ENCODE assay signal across 8 mouse cellular contexts in genomic region chr5:121998981-121999795, GRCm38 (mm10). TPM values are rescaled to one million over a fixed set of nuclear protein-coding genes. Genes with fewer than 3 reads are reported as not detected.
DNase-seq lines count a peak whose midpoint lies in the region; ATAC-seq and TF ChIP-seq lines count a peak whose summit lies in the region.

No protein-coding gene starts in this region.

- peak; percentile 38; the same call in 1 of the 2 replicates for TF ChIP-seq CTCF in spleen, adult 2 months (IDR thresholded peaks at IDR 0.05; ENCODE audit: extremely low read depth, insufficient read depth, insufficient read length, insufficient replicate concordance)

- H3K4me3 ChIP-seq in spleen, adult 2 months (ENCODE audit: extremely low read depth, insufficient read depth, insufficient read length), result no peak overlapping the region

- peak; percentile 67 for DNase-seq in CD4-positive, CD25-positive, alpha-beta regulatory T cell, adult 2 months (ENCODE audit: low read depth, low spot score)
- peak; percentile 71 for DNase-seq in ES-CJ7 (ENCODE audit: low read depth, low spot score)
- DNase-seq in cerebellum, adult 11-12 months, result peak; percentile 23
- peak; percentile 79 for DNase-seq in gastrocnemius, postnatal 10 days
- peak; percentile 84 for DNase-seq in kidney, postnatal 4 days
- peak; percentile 71 for DNase-seq in lung, postnatal 10 days
- peak in 1 of 2 experiments; percentile 32 for DNase-seq in spleen, adult 2 months (ENCODE audit: low read depth in 1 of 2, low spot score in 2 of 2)

- peaks cover 6% of the 10 kb centered on the region; the same call in 1 of the 2 replicates for H3K4me1 ChIP-seq in spleen, adult 2 months (ENCODE audit: control insufficient read depth, insufficient read depth, insufficient read length)

- H3K27me3 ChIP-seq in spleen, adult 2 months (ENCODE audit: control insufficient read depth, insufficient read depth, low read length), result no peaks in the 10 kb centered on the region

- no peak for ATAC-seq in CD4-positive, CD25-positive, alpha-beta regulatory T cell, adult 4 months

- no peaks in the 10 kb centered on the region for H3K36me3 ChIP-seq in spleen, adult 2 months (ENCODE audit: control insufficient read depth, insufficient read depth, low read length)

- 59% methylated on average over 10 of the region's 10 CpGs for WGBS in spleen, adult 2 months

- TF ChIP-seq POLR2A in spleen, adult 2 months (IDR thresholded peaks at IDR 0.05; ENCODE audit: low read depth, low read length), result no peak

- no peak overlapping the region for H3K27ac ChIP-seq in spleen, adult 2 months (ENCODE audit: insufficient read depth, low read length)

RNA-seq across cellular contexts. Expression of gene Cux2, which starts 50.7 kb away (rescaled TPM):
- under 1 TPM in 1 of 2 experiments, not detected in 1; 0.15 TPM for polyA plus RNA-seq in CD4-positive, CD25-positive, alpha-beta regulatory T cell, adult 4 months (2017; shearing (Covaris generic))
- total RNA-seq in gastrocnemius, postnatal 10 days (2021), result 1 to 10 TPM; 1.1 to 1.5 TPM
- polyA plus RNA-seq in spleen, adult 2 months (2012; rRNA removed), result 0.77 and 1.2 TPM in 2 replicates
